Mouse (Mus musculus) neural tube, embryonic 14.5 days (tissue): ENCODE results near the gene Cd300lg. TPM values are rescaled to one million over a fixed set of nuclear protein-coding genes. Genes with fewer than 3 reads are reported as not detected.
A peak's percentile ranks its signal among the peaks of the same experiment; 100 is the strongest.

Experiments
- ATAC-seq: fragments of 200-750 bp; cut with Nextera tagmentation; 2 replicates; pipeline ENCODE4 v1.8.0; 2017; ENCODE audit warnings: low read depth, mild to moderate bottlenecking, moderate TSS enrichment, moderate library complexity
- H3K27ac ChIP-seq: fragments of 300-500 bp; sonication (generic); 2 replicates; pipeline ENCODE4 v1.5.1; 2014; ENCODE audit warnings: low read depth, mild to moderate bottlenecking, control low read depth, low read length, moderate library complexity, mixed read lengths
- H3K27me3 ChIP-seq: fragments of 300-500 bp; sonication (generic); 2 replicates; pipeline ENCODE4 v1.6.1; 2014; ENCODE audit warnings: low read length; ENCODE audit not compliant: control insufficient read depth, insufficient read depth
- H3K36me3 ChIP-seq: fragments of 300-500 bp; sonication (generic); 2 replicates; pipeline ENCODE4 v1.6.1; 2014; ENCODE audit warnings: low read length, mixed read lengths; ENCODE audit not compliant: control insufficient read depth, insufficient read depth
- H3K4me1 ChIP-seq: fragments of 300-500 bp; sonication (generic); 2 replicates; pipeline ENCODE4 v1.6.1; 2014; ENCODE audit warnings: low read length; ENCODE audit not compliant: control insufficient read depth, insufficient read depth
- H3K4me2 ChIP-seq: fragments of 300-500 bp; sonication (generic); 2 replicates; pipeline ENCODE4 v1.6.1; 2014; ENCODE audit warnings: mild to moderate bottlenecking, low read depth, low read length, control low read depth
- H3K4me3 ChIP-seq: fragments of 300-500 bp; sonication (generic); 2 replicates; pipeline ENCODE4 v1.5.1; 2014; ENCODE audit warnings: low read depth, low read length, control low read depth, mixed read lengths
- H3K9ac ChIP-seq: fragments of 300-500 bp; sonication (generic); replicated peaks from 2 replicates; pipeline ENCODE4 v1.6.1; 2014; ENCODE audit warnings: low read depth, mild to moderate bottlenecking, control low read depth, low read length, mixed read lengths
- H3K9me3 ChIP-seq: fragments of 300-500 bp; sonication (generic); 2 replicates; pipeline ENCODE4 v1.6.1; 2016; ENCODE audit warnings: low read length; ENCODE audit not compliant: control insufficient read depth
- WGBS: fragments of 180-500 bp; shearing (Covaris S2); extraction: QIAGEN DNeasy Blood & Tissue Kit; methylation state at CpG from one replicate; pipeline ENCODE4 v1.1.7; 2014; 5-methylcytosine and 5-hydroxymethylcytosine counted together
- polyA plus RNA-seq: library from polyadenylated mRNA; unstranded; fragments of >200 nt; fragmentation: Nextera tagmentation; extraction: Ambion mirVana; gene quantifications from 2 replicates; pipeline ENCODE4 v1.2.1, GENCODE M21; 2014

The Cd300lg gene
- polyA plus RNA-seq, 1 experiment from 2014 or later = 0.31 TPM

- Histone ChIP-seq H3K27ac (peak overlapping the region; percentile 98), H3K36me3 (no peaks in the 10 kb centered on the region), H3K4me2 (peak overlapping the region; percentile 72), H3K9me3 (no peaks in the 10 kb centered on the region), H3K27me3 (no peaks in the 10 kb centered on the region), H3K9ac (peak overlapping the region; percentile 71; the same call in 1 of the 2 replicates), H3K4me1 (0 out of 2 replicates have a peak, but pooled peaks cover 3% of the 10 kb centered on the region), H3K4me3 (peak overlapping the region; percentile 56)
- under 1% methylated on average over 20 of the region's 20 CpGs for WGBS
- ATAC-seq = peak; percentile 54
These were observed 47.9 kb downstream of the Cd300lg start for GRCm38 (mm10) chr11:102089088-102089808.

GRCm38 (mm10) chr11:102095676-102096075, 54.4 kb downstream of the Cd300lg start:
- Histone ChIP-seq H3K9me3 (no peaks in the 10 kb centered on the region), H3K4me1 (0 out of 2 replicates have a peak, but pooled peaks cover 3% of the 10 kb centered on the region), H3K4me3 (no peak overlapping the region), H3K27ac (no peak overlapping the region), H3K4me2 (no peak overlapping the region), H3K27me3 (peaks cover 3% of the 10 kb centered on the region; the same call in 1 of the 2 replicates), H3K9ac (no peak overlapping the region), H3K36me3 (no peaks in the 10 kb centered on the region)
- WGBS = 79% methylated on average over 3 of the region's 3 CpGs
- ATAC-seq = no peak

GRCm38 (mm10) chr11:102096446-102096845, 55.1 kb downstream of the Cd300lg start:
- WGBS = 78% methylated on average over 5 of the region's 5 CpGs
- 0 out of 2 replicates have a peak, but pooled peaks have one; percentile 11 for ATAC-seq

GRCm38 (mm10) chr11:102096887-102097391, 55.6 kb downstream of the Cd300lg start:
- H3K4me3 ChIP-seq = peak overlapping the region; percentile 9; the same call in 1 of the 2 replicates
- no peaks in the 10 kb centered on the region for H3K9me3 ChIP-seq
- no peak overlapping the region for H3K9ac ChIP-seq
- H3K27ac ChIP-seq = no peak overlapping the region
- 7% methylated on average over 18 of the region's 18 CpGs for WGBS
- H3K27me3 ChIP-seq = peaks cover 3% of the 10 kb centered on the region; the same call in 1 of the 2 replicates
- no peaks in the 10 kb centered on the region for H3K36me3 ChIP-seq
- H3K4me2 ChIP-seq = peak overlapping the region; percentile 35
- 0 out of 2 replicates have a peak, but pooled peaks cover 3% of the 10 kb centered on the region for H3K4me1 ChIP-seq
- ATAC-seq = peak; percentile 86

More at GRCm38 (mm10) chr11:102096446-102096845, 55.1 kb downstream of the Cd300lg start:
- H3K4me2 ChIP-seq = peak overlapping the region; percentile 35; the same call in 1 of the 2 replicates
- H3K4me3 ChIP-seq = no peak overlapping the region
- no peak overlapping the region for H3K27ac ChIP-seq
- no peaks in the 10 kb centered on the region for H3K9me3 ChIP-seq
- 0 out of 2 replicates have a peak, but pooled peaks cover 3% of the 10 kb centered on the region for H3K4me1 ChIP-seq
- no peaks in the 10 kb centered on the region for H3K36me3 ChIP-seq
- H3K27me3 ChIP-seq = peaks cover 3% of the 10 kb centered on the region; the same call in 1 of the 2 replicates
- H3K9ac ChIP-seq = no peak overlapping the region

DNA sequence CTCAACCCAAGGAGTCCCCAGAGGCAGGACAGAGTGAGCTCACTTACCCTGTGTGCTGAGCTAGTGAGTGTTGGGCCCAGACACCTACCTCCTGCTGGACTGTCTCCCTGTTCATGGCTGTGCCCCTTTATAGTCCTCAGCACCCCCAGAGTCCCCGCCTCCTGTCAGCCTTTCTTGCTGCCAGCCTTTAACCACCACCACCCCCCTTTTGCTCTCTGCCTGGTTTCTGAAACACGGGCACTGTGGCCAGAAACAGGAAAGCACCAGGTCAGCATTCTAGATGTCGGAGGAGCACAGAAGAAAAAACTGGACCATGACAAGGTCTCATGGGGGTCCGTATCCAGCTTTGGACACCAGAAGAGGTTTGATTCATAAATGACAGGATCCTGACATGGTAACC, 59.9 kb downstream of the Cd300lg start, which contains the start of gene Ppy:
Gene Ppy, minus strand, starts transcription at position 101 of the 400 bp plus-strand sequence.
- Histone ChIP-seq H3K4me3 (no peak within 1 kb of the TSS), H3K4me2 (no peak within 1 kb of the TSS), H3K27me3 (peaks cover 21% of the 10 kb centered on the region), H3K9me3 (no peaks in the 10 kb centered on the region), H3K9ac (no peak within 1 kb of the TSS), H3K36me3 (no peaks in the 10 kb centered on the region), H3K27ac (no peak within 1 kb of the TSS), H3K4me1 (0 out of 2 replicates have a peak, but pooled peaks cover 3% of the 10 kb centered on the region)
- 84% methylated on average over 4 of the region's 4 CpGs for WGBS
- no peak for ATAC-seq

GRCm38 (mm10) chr11:102102485-102103258, 61.4 kb downstream of the Cd300lg start:
- Histone ChIP-seq H3K4me2 (no peak overlapping the region), H3K36me3 (no peaks in the 10 kb centered on the region), H3K4me3 (no peak overlapping the region), H3K27me3 (peaks cover 34% of the 10 kb centered on the region), H3K9ac (no peak overlapping the region), H3K9me3 (no peaks in the 10 kb centered on the region), H3K27ac (no peak overlapping the region), H3K4me1 (no peaks in the 10 kb centered on the region)
- ATAC-seq = no peak
- 18% methylated on average over 17 of the region's 17 CpGs for WGBS

Other genes starting within 250 kb of the Cd300lg start
- 0.37 and 0.73 TPM in 2 replicates for gene Meox1, start 147.1 kb upstream of the Cd300lg start, polyA plus RNA-seq
- not detected in 2 replicates for gene Sost, start 74.5 kb upstream of the Cd300lg start, polyA plus RNA-seq
- not detected in 2 replicates for gene Cfap97d1, start 57.2 kb upstream of the Cd300lg start, polyA plus RNA-seq
- gene Dusp3, start 54.5 kb upstream of the Cd300lg start, polyA plus RNA-seq = 24.4 and 25.0 TPM in 2 replicates
- 57.0 and 57.3 TPM in 2 replicates for gene Mpp3, start 13.0 kb upstream of the Cd300lg start, polyA plus RNA-seq
- 25.4 and 25.7 TPM in 2 replicates for gene Mpp2, start 47.0 kb downstream of the Cd300lg start, polyA plus RNA-seq
- not detected in 2 replicates for gene Ppy, start 59.8 kb downstream of the Cd300lg start, polyA plus RNA-seq
- not detected in 2 replicates for gene Pyy, start 66.3 kb downstream of the Cd300lg start, polyA plus RNA-seq
- not detected in 2 replicates for gene Nags, start 104.0 kb downstream of the Cd300lg start, polyA plus RNA-seq
- gene Tmem101, start 114.9 kb downstream of the Cd300lg start, polyA plus RNA-seq = 30.7 and 36.2 TPM in 2 replicates
- 74.4 and 77.5 TPM in 2 replicates for gene Lsm12, start 143.8 kb downstream of the Cd300lg start, polyA plus RNA-seq
- gene G6pc3, start 148.1 kb downstream of the Cd300lg start, polyA plus RNA-seq = 32.5 and 42.5 TPM in 2 replicates
- 44.2 and 47.3 TPM in 2 replicates for gene Hdac5, start 188.7 kb downstream of the Cd300lg start, polyA plus RNA-seq
- 1.4 and 1.5 TPM in 2 replicates for gene BC030867, start 207.4 kb downstream of the Cd300lg start, polyA plus RNA-seq
- gene Asb16, start 227.2 kb downstream of the Cd300lg start, polyA plus RNA-seq = 0.12 and 0.23 TPM in 2 replicates
- 86.9 and 88.6 TPM in 2 replicates for gene Tmub2, start 243.4 kb downstream of the Cd300lg start, polyA plus RNA-seq